Mouse (Mus musculus): ENCODE measurements around the gene Slc30a7. TPM values are rescaled to one million over a fixed set of nuclear protein-coding genes. Genes with fewer than 3 reads are reported as not detected.

The Slc30a7 gene
- polyA plus RNA-seq, 1 experiment from 2014 or later: 21.3 TPM

GRCm38 (mm10) chr3:115964071-115964470 lies 43.1 kb downstream of the Slc30a7 start:
- ATAC-seq (ENCODE audit: insufficient number of reproducible peaks, low FRiP score): no peak
- H3K27ac ChIP-seq (ENCODE audit: poor library complexity, severe bottlenecking): no peak overlapping the region
- 86% methylated on average over 5 of the region's 5 CpGs for whole genome bisulfite sequencing
- H3K4me1 ChIP-seq (replicated peaks): no peaks in the 10 kb centered on the region
- no peak overlapping the region for H3K4me2 ChIP-seq
- H3K4me3 ChIP-seq: no peak overlapping the region
- no peaks in the 10 kb centered on the region for H3K27me3 ChIP-seq (replicated peaks)
- no peak overlapping the region for H3K9ac ChIP-seq
- H3K36me3 ChIP-seq: peaks cover 22% of the 10 kb centered on the region
- no peaks in the 10 kb centered on the region for H3K9me3 ChIP-seq (replicated peaks)

DNA sequence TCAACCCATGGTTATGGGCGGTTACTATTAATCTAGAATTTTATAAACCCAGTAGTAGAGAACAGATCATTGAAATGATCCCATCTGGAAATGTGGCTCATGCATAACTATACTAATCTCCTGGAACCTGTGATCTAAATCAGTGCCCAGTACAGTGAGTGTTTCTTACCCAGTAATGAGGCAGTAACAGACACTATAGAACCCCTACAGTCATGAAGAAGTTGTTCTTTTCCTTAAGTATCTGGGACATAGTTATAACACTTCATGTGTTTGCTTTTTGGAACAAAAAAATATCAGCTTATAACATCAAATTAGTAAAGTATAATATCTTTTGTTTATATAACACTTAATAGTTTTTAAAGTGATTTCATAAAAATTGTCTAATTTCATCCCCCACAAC lies 43.6 kb downstream of the Slc30a7 start:
- whole genome bisulfite sequencing: 95% methylated on average over 1 of the region's 1 CpGs

GRCm38 (mm10) chr3:115962028-115962415 lies 45.2 kb downstream of the Slc30a7 start:
- no peak overlapping the region for H3K4me3 ChIP-seq
- peaks cover 40% of the 10 kb centered on the region for H3K36me3 ChIP-seq
- H3K4me1 ChIP-seq (replicated peaks): no peaks in the 10 kb centered on the region
- no peaks in the 10 kb centered on the region for H3K9me3 ChIP-seq (replicated peaks)
- 86% methylated on average over 4 of the region's 4 CpGs for WGBS
- no peak for ATAC-seq (ENCODE audit: insufficient number of reproducible peaks, low FRiP score)
- H3K4me2 ChIP-seq: no peak overlapping the region
- no peak overlapping the region for H3K9ac ChIP-seq
- no peaks in the 10 kb centered on the region for H3K27me3 ChIP-seq (replicated peaks)
- no peak overlapping the region for H3K27ac ChIP-seq (ENCODE audit: poor library complexity, severe bottlenecking)

More for the DNA sequence above, 43.6 kb downstream of the Slc30a7 start:
- no peak overlapping the region for H3K4me2 ChIP-seq
- no peaks in the 10 kb centered on the region for H3K27me3 ChIP-seq (replicated peaks)
- peaks cover 27% of the 10 kb centered on the region for H3K36me3 ChIP-seq
- no peaks in the 10 kb centered on the region for H3K4me1 ChIP-seq (replicated peaks)
- no peak for ATAC-seq (ENCODE audit: insufficient number of reproducible peaks, low FRiP score)
- H3K27ac ChIP-seq (ENCODE audit: poor library complexity, severe bottlenecking): no peak overlapping the region
- H3K9me3 ChIP-seq (replicated peaks): no peaks in the 10 kb centered on the region
- no peak overlapping the region for H3K9ac ChIP-seq
- H3K4me3 ChIP-seq: no peak overlapping the region

- Histone ChIP-seq H3K27me3 (replicated peaks) (no peaks in the 10 kb centered on the region), H3K9ac (no peak overlapping the region), H3K27ac (ENCODE audit: poor library complexity, severe bottlenecking) (no peak overlapping the region), H3K4me1 (replicated peaks) (no peaks in the 10 kb centered on the region), H3K36me3 (peaks cover 41% of the 10 kb centered on the region), H3K9me3 (replicated peaks) (no peaks in the 10 kb centered on the region), H3K4me2 (no peak overlapping the region), H3K4me3 (no peak overlapping the region)
- WGBS: 84% methylated on average over 11 of the region's 11 CpGs
- ATAC-seq (ENCODE audit: insufficient number of reproducible peaks, low FRiP score): no peak
Measured at GRCm38 (mm10) chr3:115961311-115962027, 45.7 kb downstream of the Slc30a7 start.

DNA sequence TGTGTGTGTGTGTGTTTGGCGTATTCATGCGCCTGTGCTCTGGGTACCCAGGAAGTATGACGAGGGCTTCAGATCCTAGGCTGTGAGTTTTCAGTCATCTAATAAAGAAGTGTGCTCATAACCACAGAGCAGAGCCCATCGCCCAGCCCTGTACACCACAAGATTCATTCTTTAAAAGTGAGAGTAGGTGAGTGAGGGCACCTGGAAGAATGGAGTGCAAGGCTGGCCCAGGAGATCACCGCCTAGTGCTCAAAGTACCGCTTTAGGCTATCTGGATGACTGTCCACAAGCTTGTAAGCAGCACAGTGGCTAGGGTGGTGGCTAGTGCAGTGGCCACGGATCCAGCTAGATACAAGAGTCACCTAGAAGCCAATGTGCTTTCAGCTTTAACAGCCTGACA lies 50.0 kb downstream of the Slc30a7 start:
- ATAC-seq (ENCODE audit: insufficient number of reproducible peaks, low FRiP score): no peak
- no peak overlapping the region for H3K27ac ChIP-seq (ENCODE audit: poor library complexity, severe bottlenecking)
- WGBS: 94% methylated on average over 7 of the region's 7 CpGs
- H3K9ac ChIP-seq: no peak overlapping the region
- no peak overlapping the region for H3K4me2 ChIP-seq
- no peaks in the 10 kb centered on the region for H3K9me3 ChIP-seq (replicated peaks)
- no peaks in the 10 kb centered on the region; the same call in 1 of the 2 replicates for H3K4me1 ChIP-seq (replicated peaks)
- peaks cover 47% of the 10 kb centered on the region for H3K36me3 ChIP-seq
- no peak overlapping the region for H3K4me3 ChIP-seq
- H3K27me3 ChIP-seq (replicated peaks): no peaks in the 10 kb centered on the region

DNA sequence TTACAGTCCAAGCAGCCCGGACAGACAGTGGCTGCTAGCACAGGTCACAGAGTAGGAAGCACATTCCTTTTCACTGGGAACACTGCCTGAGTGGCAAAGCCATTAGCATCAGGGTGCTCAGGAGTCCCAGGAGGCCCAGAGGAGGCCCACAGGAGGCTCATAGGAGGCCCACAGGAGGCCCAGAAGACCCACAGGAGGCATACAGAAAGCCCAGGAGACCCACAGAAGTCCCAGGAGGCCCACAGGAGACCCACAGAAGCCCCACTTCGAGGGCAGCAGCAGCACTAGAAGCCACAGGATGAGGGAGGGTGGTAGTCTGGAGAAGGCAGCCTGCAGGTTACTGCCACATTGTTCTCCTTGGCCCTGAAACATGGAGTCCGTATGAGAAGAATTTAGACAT lies 54.1 kb downstream of the Slc30a7 start:
- no peak overlapping the region for H3K9ac ChIP-seq
- ATAC-seq (ENCODE audit: insufficient number of reproducible peaks, low FRiP score): no peak
- no peak overlapping the region for H3K4me2 ChIP-seq
- WGBS: 62% methylated on average over 3 of the region's 3 CpGs
- H3K27me3 ChIP-seq (replicated peaks): no peaks in the 10 kb centered on the region
- no peaks in the 10 kb centered on the region; the same call in 1 of the 2 replicates for H3K4me1 ChIP-seq (replicated peaks)
- H3K9me3 ChIP-seq (replicated peaks): no peaks in the 10 kb centered on the region
- 0 out of 2 replicates have a peak overlapping the region, but pooled peaks have one; percentile 26 for H3K27ac ChIP-seq (ENCODE audit: poor library complexity, severe bottlenecking)
- peaks cover 52% of the 10 kb centered on the region for H3K36me3 ChIP-seq
- no peak overlapping the region for H3K4me3 ChIP-seq

DNA sequence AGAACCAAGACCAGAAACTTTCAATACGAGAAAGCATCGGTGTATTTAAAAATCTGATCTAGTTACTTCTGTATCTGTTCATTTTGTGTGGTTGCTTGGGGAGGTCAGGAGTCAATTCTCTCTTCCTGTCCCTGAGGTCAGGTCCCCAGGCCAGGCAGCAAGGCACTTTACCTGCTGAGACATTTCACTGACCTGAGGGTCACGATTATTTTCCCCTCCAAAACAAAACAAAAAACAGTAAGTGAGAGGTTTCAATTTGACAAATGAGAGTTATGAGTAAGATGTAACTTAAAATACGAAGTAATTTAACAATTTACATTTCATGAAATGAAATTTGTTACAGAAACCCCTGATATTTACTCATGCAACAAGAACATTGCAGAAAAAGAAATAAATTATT lies 54.9 kb downstream of the Slc30a7 start:
- Histone ChIP-seq H3K27ac (ENCODE audit: poor library complexity, severe bottlenecking) (no peak overlapping the region), H3K9me3 (replicated peaks) (no peaks in the 10 kb centered on the region), H3K4me2 (no peak overlapping the region), H3K27me3 (replicated peaks) (no peaks in the 10 kb centered on the region), H3K4me3 (no peak overlapping the region), H3K9ac (no peak overlapping the region), H3K36me3 (peaks cover 46% of the 10 kb centered on the region), H3K4me1 (replicated peaks) (no peaks in the 10 kb centered on the region; the same call in 1 of the 2 replicates)
- ATAC-seq (ENCODE audit: insufficient number of reproducible peaks, low FRiP score): no peak
- WGBS: 84% methylated on average over 4 of the region's 4 CpGs

GRCm38 (mm10) chr3:115951221-115951620 lies 56.0 kb downstream of the Slc30a7 start:
- Histone ChIP-seq H3K9ac (no peak overlapping the region), H3K4me1 (replicated peaks) (no peaks in the 10 kb centered on the region; the same call in 1 of the 2 replicates), H3K27ac (ENCODE audit: poor library complexity, severe bottlenecking) (no peak overlapping the region), H3K4me3 (no peak overlapping the region), H3K4me2 (no peak overlapping the region), H3K36me3 (peaks cover 45% of the 10 kb centered on the region), H3K9me3 (replicated peaks) (no peaks in the 10 kb centered on the region), H3K27me3 (replicated peaks) (no peaks in the 10 kb centered on the region)
- ATAC-seq (ENCODE audit: insufficient number of reproducible peaks, low FRiP score): no peak
- 74% methylated on average over 3 of the region's 3 CpGs for WGBS

DNA sequence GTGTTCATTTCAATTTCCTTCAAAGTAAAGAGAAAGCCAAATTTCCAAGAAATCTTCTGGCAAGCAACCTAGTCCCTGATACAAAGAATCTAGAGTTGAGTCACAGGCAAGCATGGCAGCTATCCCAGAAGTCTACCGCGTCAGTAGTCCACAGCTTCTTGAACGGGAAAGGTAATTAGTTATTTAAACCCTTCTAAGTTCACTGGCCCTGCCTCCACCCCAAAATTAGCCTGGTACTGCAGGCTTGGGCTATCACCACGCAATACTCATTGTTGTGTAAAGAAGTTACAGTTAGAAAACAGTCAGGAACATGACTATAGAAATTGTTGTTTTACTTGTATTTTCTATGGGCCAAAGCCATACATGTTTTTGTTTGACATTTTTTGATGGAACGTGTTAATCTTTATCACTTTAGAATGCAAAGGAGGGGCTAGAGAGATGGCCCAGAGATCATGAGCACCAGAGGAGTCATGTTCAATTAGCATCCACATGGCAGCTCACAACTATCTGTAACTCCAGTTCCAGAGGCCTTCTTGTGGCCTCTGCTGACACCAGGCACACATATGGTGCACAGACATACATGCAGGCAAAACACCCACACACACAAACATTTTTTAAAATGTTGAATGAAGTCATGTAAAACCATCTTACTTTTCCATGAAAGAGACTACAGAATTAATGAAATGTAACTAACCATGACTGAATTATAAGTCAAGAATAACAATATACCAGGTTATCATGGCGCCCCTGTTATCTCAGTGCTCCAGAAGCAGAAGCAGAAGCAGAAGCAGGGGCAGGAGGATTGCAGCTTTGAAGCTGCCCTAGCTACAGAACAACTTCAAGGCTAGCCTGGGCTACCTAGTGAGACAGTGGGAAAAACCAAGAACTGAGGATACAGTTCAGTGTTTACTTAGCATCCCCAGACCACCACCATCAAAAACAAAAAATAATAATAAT lies 57.0 kb downstream of the Slc30a7 start:
- ATAC-seq (ENCODE audit: insufficient number of reproducible peaks, low FRiP score): no peak
- H3K4me3 ChIP-seq: no peak overlapping the region
- no peaks in the 10 kb centered on the region; the same call in 1 of the 2 replicates for H3K4me1 ChIP-seq (replicated peaks)
- H3K36me3 ChIP-seq: peaks cover 42% of the 10 kb centered on the region
- H3K9ac ChIP-seq: no peak overlapping the region
- H3K4me2 ChIP-seq: no peak overlapping the region
- WGBS: 87% methylated on average over 6 of the region's 6 CpGs
- H3K27me3 ChIP-seq (replicated peaks): no peaks in the 10 kb centered on the region
- H3K27ac ChIP-seq (ENCODE audit: poor library complexity, severe bottlenecking): no peak overlapping the region
- no peaks in the 10 kb centered on the region for H3K9me3 ChIP-seq (replicated peaks)

DNA sequence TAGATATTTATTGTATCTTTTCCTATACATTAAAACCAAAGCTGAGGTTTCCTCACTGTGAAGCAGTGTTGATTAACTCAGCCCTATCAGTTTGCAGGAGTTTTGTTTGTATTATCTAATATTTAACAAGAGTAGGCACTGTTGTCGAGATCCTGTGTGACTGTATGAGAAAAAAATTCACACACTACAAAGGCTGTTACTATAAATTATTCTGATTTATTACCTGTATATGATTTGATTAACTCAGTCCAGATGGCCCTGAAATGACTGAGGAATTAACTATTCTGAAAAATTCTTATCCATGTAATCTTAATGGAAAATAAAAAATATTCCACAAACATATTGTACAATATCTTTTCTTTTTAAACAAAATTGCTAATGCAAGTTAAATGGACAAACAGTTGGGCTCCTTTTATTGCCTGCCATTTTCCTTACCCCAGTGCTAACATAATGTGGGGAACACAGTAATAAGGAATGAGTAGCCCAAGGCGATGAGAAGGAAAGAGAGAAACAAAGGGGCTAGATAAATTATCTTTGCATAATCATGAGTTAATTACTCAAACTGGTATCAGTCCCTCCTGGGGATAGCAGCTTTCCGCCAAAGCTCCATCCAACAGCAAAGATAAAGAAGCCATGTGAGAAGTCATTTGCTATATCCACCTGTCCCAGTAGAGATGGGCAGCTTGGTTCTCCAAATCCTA lies 57.8 kb downstream of the Slc30a7 start:
- Histone ChIP-seq H3K4me2 (no peak overlapping the region), H3K27ac (ENCODE audit: poor library complexity, severe bottlenecking) (no peak overlapping the region), H3K27me3 (replicated peaks) (no peaks in the 10 kb centered on the region), H3K36me3 (peaks cover 41% of the 10 kb centered on the region), H3K9ac (no peak overlapping the region), H3K9me3 (replicated peaks) (no peaks in the 10 kb centered on the region), H3K4me3 (no peak overlapping the region), H3K4me1 (replicated peaks) (no peaks in the 10 kb centered on the region; the same call in 1 of the 2 replicates)
- WGBS: 82% methylated on average over 3 of the region's 3 CpGs
- ATAC-seq (ENCODE audit: insufficient number of reproducible peaks, low FRiP score): no peak

- 89% methylated on average over 8 of the region's 8 CpGs for WGBS
Measured at GRCm38 (mm10) chr3:115946272-115946671, 60.9 kb downstream of the Slc30a7 start.

More at GRCm38 (mm10) chr3:115946272-115946671, 60.9 kb downstream of the Slc30a7 start:
- Histone ChIP-seq H3K36me3 (peaks cover 54% of the 10 kb centered on the region), H3K4me2 (no peak overlapping the region), H3K9me3 (replicated peaks) (no peaks in the 10 kb centered on the region), H3K4me1 (replicated peaks) (no peaks in the 10 kb centered on the region), H3K27me3 (replicated peaks) (no peaks in the 10 kb centered on the region), H3K27ac (ENCODE audit: poor library complexity, severe bottlenecking) (no peak overlapping the region), H3K4me3 (no peak overlapping the region), H3K9ac (no peak overlapping the region)
- no peak for ATAC-seq (ENCODE audit: insufficient number of reproducible peaks, low FRiP score)
